Mouse (Mus musculus): Measurements from ENCODE around the gene Gls2.
"Not testable (repeated sequence)": the region's sequence is repeated elsewhere in the genome, so short reads cannot be mapped to it uniquely, and the experiment has no call there.

The Gls2 gene

GRCm38 (mm10) chr10:128194024-128194550 lies at the start of gene Gls2:
TSS of gene Gls2 (plus strand) at chr10:128194457.
- DNase-seq (ENCODE audit: low spot score): peak; percentile 61

GRCm38 (mm10) chr10:128144961-128145360 lies 49.3 kb upstream of the Gls2 start:
- DNase-seq (ENCODE audit: low spot score): no peak

- DNase-seq (ENCODE audit: low spot score): no peak
Measured at GRCm38 (mm10) chr10:128148789-128149365, 45.4 kb upstream of the Gls2 start.

- DNase-seq (ENCODE audit: low spot score): peak; percentile 56
Measured at GRCm38 (mm10) chr10:128149592-128149991, 44.7 kb upstream of the Gls2 start.

GRCm38 (mm10) chr10:128150941-128151340 lies 43.3 kb upstream of the Gls2 start:
- no peak for DNase-seq (ENCODE audit: low spot score)

- no peak for DNase-seq (ENCODE audit: low spot score)
Measured at GRCm38 (mm10) chr10:128153978-128154377, 40.3 kb upstream of the Gls2 start.

GRCm38 (mm10) chr10:128165726-128166125 lies 28.5 kb upstream of the Gls2 start:
- DNase-seq (ENCODE audit: low spot score): not testable (repeated sequence)

- DNase-seq (ENCODE audit: low spot score): no peak
Measured at GRCm38 (mm10) chr10:128167091-128167490, 27.2 kb upstream of the Gls2 start.

GRCm38 (mm10) chr10:128171348-128171747 lies 22.9 kb upstream of the Gls2 start:
- DNase-seq (ENCODE audit: low spot score): not testable (repeated sequence)

GRCm38 (mm10) chr10:128175302-128175701 lies 19.0 kb upstream of the Gls2 start:
- no peak for DNase-seq (ENCODE audit: low spot score)

- peak; percentile 42 for DNase-seq (ENCODE audit: low spot score)
Measured at GRCm38 (mm10) chr10:128175996-128176755, 18.1 kb upstream of the Gls2 start.

GRCm38 (mm10) chr10:128177316-128177715 lies 16.9 kb upstream of the Gls2 start:
- DNase-seq (ENCODE audit: low spot score): no peak

- DNase-seq (ENCODE audit: low spot score): no peak
Measured at GRCm38 (mm10) chr10:128179989-128180388, 14.3 kb upstream of the Gls2 start, which contains the start of gene Rbms2. TSS of gene Rbms2 (minus strand) at chr10:128180297.

GRCm38 (mm10) chr10:128184296-128184695 lies 10.0 kb upstream of the Gls2 start:
- DNase-seq (ENCODE audit: low spot score): no peak

- no peak for DNase-seq (ENCODE audit: low spot score)
Measured at GRCm38 (mm10) chr10:128185277-128185940, 8.8 kb upstream of the Gls2 start.

GRCm38 (mm10) chr10:128185959-128186358 lies 8.3 kb upstream of the Gls2 start:
- peak; percentile 86 for DNase-seq (ENCODE audit: low spot score)

GRCm38 (mm10) chr10:128187181-128187605 lies 7.1 kb upstream of the Gls2 start:
- DNase-seq (ENCODE audit: low spot score): peak; percentile 65

- DNase-seq (ENCODE audit: low spot score): peak; percentile 57
Measured at GRCm38 (mm10) chr10:128188242-128188877, 5.9 kb upstream of the Gls2 start.

- no peak for DNase-seq (ENCODE audit: low spot score)
Measured at GRCm38 (mm10) chr10:128191472-128191871, 2.8 kb upstream of the Gls2 start.

GRCm38 (mm10) chr10:128192030-128192766 lies 2.1 kb upstream of the Gls2 start:
- not testable (repeated sequence) for DNase-seq (ENCODE audit: low spot score)

- no peak for DNase-seq (ENCODE audit: low spot score)
Measured at GRCm38 (mm10) chr10:128193113-128193512, 1.1 kb upstream of the Gls2 start.
